In the genomic region with DNA sequence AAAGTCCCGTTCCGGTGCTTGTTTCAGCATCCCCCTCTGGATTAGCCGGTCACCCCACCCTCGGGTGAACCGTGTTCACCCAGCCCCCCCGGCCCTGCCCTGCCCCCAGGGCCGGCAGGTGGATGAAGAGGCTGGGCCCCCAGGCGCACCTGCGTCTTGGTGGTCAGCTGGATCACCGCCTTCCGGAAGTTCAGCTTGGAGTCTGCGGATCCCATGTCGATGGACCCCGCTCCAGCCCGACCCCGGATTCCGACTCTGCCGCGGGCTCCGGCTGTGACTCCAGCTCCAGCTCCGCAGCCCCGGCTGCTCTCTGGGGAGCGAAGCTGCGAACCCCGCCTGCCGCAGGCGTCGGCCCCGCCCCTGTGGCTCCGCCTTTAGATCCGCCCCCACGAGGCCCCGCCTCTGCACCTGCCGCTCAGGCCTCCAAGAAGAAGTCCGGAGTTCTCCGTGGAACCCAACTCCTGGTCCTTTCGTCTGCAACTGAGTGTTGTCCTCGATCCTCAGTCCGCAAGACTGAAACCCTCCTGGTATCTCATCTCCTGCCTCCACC, we compare ENCODE assay signal across 8 mouse cellular contexts. TPM values are rescaled to one million over a fixed set of nuclear protein-coding genes. Genes with fewer than 3 reads are reported as not detected.
A peak's percentile ranks its signal among the peaks of the same experiment; 100 is the strongest.
DNase-seq lines count a peak whose midpoint lies in the region; ATAC-seq and TF ChIP-seq lines count a peak whose summit lies in the region.

Hid1 (minus strand) TSS at position 362 of the 550 bp plus-strand sequence.

- TF ChIP-seq CTCF in cerebellum, adult 2 months (IDR thresholded peaks at IDR 0.05; ENCODE audit: borderline replicate concordance, insufficient read depth, low read depth, low read length) = no peak
- TF ChIP-seq CTCF in forebrain, postnatal 0 days (IDR thresholded peaks at IDR 0.05; ENCODE audit: low read depth) = no peak

- peak within 1 kb of the TSS; percentile 63 for H3K4me3 ChIP-seq in cerebellum, adult 2 months (replicated peaks; ENCODE audit: insufficient read depth, low read depth, low read length)
- H3K4me3 ChIP-seq in forebrain, postnatal 0 days (ENCODE audit: low read depth, low read length) = peak within 1 kb of the TSS; percentile 69
- peak within 1 kb of the TSS; percentile 48 for H3K4me3 ChIP-seq in lung, embryonic 15.5 days

- under 1% methylated on average over 39 of the region's 39 CpGs for WGBS in cerebellum, adult 2 months
- 2% methylated on average over 39 of the region's 39 CpGs for WGBS in forebrain, postnatal 0 days
- under 1% methylated on average over 39 of the region's 39 CpGs for WGBS in lung, embryonic 15.5 days

- peak within 1 kb of the TSS; percentile 89 for H3K4me2 ChIP-seq in forebrain, postnatal 0 days (ENCODE audit: low read depth)
- H3K4me2 ChIP-seq in lung, embryonic 15.5 days = peak within 1 kb of the TSS; percentile 85

- peak; percentile 83 for DNase-seq in Muller cell, postnatal 12 days (ENCODE audit: inconsistent ontology term)
- peak; percentile 91 to 92 for DNase-seq in cerebellum, adult 2 months
- peak; percentile 82 for DNase-seq in forebrain, postnatal 0 days
- DNase-seq in layer of hippocampus, adult 9-11 months = peak; percentile 90
- DNase-seq in ovary, postnatal 14 days (ENCODE audit: low spot score) = peak; percentile 53
- DNase-seq in thymus, postnatal 10 days (ENCODE audit: low spot score in 2 of 2) = peak; percentile 83 to 89

- no peaks in the 10 kb centered on the region for H3K36me3 ChIP-seq in forebrain, postnatal 0 days (ENCODE audit: insufficient read depth)
- H3K36me3 ChIP-seq in lung, embryonic 15.5 days = no peaks in the 10 kb centered on the region

- TF ChIP-seq POLR2A in cerebellum, adult 2 months (IDR thresholded peaks at IDR 0.05; ENCODE audit: borderline replicate concordance, insufficient read depth, low read length) = peak; percentile 80; the same call in 1 of the 2 replicates

- H3K9ac ChIP-seq in forebrain, postnatal 0 days = peak within 1 kb of the TSS; percentile 64
- peak within 1 kb of the TSS; percentile 39 for H3K9ac ChIP-seq in lung, embryonic 15.5 days

- H3K9me3 ChIP-seq in forebrain, postnatal 0 days (ENCODE audit: low read length) = no peaks in the 10 kb centered on the region
- no peaks in the 10 kb centered on the region for H3K9me3 ChIP-seq in lung, embryonic 15.5 days

- H3K27ac ChIP-seq in cerebellum, adult 2 months (ENCODE audit: insufficient read depth, low read length) = peak within 1 kb of the TSS; percentile 82
- H3K27ac ChIP-seq in forebrain, postnatal 0 days (ENCODE audit: low read depth, low read length) = peak within 1 kb of the TSS; percentile 69
- no peak within 1 kb of the TSS for H3K27ac ChIP-seq in lung, embryonic 15.5 days

- no peaks in the 10 kb centered on the region for H3K27me3 ChIP-seq in cerebellum, adult 2 months (ENCODE audit: control insufficient read depth, insufficient read depth, low read length)
- no peaks in the 10 kb centered on the region for H3K27me3 ChIP-seq in forebrain, postnatal 0 days (ENCODE audit: insufficient read depth, low read length)
- peaks cover 53% of the 10 kb centered on the region for H3K27me3 ChIP-seq in lung, embryonic 15.5 days

- H3K4me1 ChIP-seq in cerebellum, adult 2 months (ENCODE audit: control insufficient read depth, insufficient read depth, low read length) = peaks cover 15% of the 10 kb centered on the region
- no peaks in the 10 kb centered on the region for H3K4me1 ChIP-seq in forebrain, postnatal 0 days (ENCODE audit: insufficient read depth)
- H3K4me1 ChIP-seq in lung, embryonic 15.5 days = peaks cover 39% of the 10 kb centered on the region

- peak; percentile 84 for ATAC-seq in forebrain, postnatal 0 days
- peak; percentile 61 to 87 for ATAC-seq in hematopoietic stem cell, adult 5-6 weeks (replicated peaks in 1 of 2; ENCODE audit: insufficient read depth in 1 of 2, low FRiP score in 2 of 2, low TSS enrichment in 1 of 2, low read depth in 1 of 2, poor library complexity in 2 of 2, severe bottlenecking in 2 of 2)
- ATAC-seq in lung, embryonic 15.5 days (ENCODE audit: borderline replicate concordance, extremely low read depth, low FRiP score, low TSS enrichment) = peak; percentile 71

RNA-seq across cellular contexts. Expression of gene Hid1, which starts in this region (rescaled TPM):
- 105 and 106 TPM in 2 replicates for polyA plus RNA-seq in cerebellum, adult 2 months (2012; rRNA removed)
- total RNA-seq in forebrain, postnatal 0 days (2014; rRNA removed) = 52.4 and 54.5 TPM in 2 replicates
- polyA plus RNA-seq in forebrain, postnatal 0 days (2015; fragmentation: Nextera tagmentation; extraction: Ambion mirVana) = 42.8 and 46.6 TPM in 2 replicates
- 2.6 and 7.9 TPM in 2 replicates for total RNA-seq in hematopoietic stem cell, adult 5-6 weeks (2017)
- polyA plus RNA-seq in lung, embryonic 15.5 days (2015; fragmentation: Nextera tagmentation; extraction: Ambion mirVana) = 13.9 and 15.8 TPM in 2 replicates
